Mouse (Mus musculus) heart, embryonic 10.5 days (tissue): ENCODE measurements around the gene Kcnh6. TPM values are rescaled to one million over a fixed set of nuclear protein-coding genes. Genes with fewer than 3 reads are reported as not detected.
A peak's percentile ranks its signal among the peaks of the same experiment; 100 is the strongest.
"Not testable (repeated sequence)": the region's sequence is repeated elsewhere in the genome, so short reads cannot be mapped to it uniquely, and the experiment has no call there.

Source experiments
- DNase-seq: peaks from one replicate; pipeline ENCODE4 v3.0.0-alpha.2; 2017; ENCODE audit warnings: low spot score
- H3K27ac ChIP-seq: fragments of 300-500 bp; sonication (generic); 2 replicates; pipeline ENCODE4 v1.5.1; 2016; ENCODE audit warnings: mild to moderate bottlenecking
- H3K27me3 ChIP-seq: fragments of 300-500 bp; sonication (generic); 2 replicates; pipeline ENCODE4 v1.6.1; 2016; ENCODE audit warnings: mild to moderate bottlenecking; ENCODE audit not compliant: poor library complexity, insufficient read depth, severe bottlenecking
- H3K36me3 ChIP-seq: fragments of 300-500 bp; sonication (generic); 2 replicates; pipeline ENCODE4 v1.6.1; 2016; ENCODE audit warnings: mild to moderate bottlenecking, moderate library complexity
- H3K4me1 ChIP-seq: fragments of 300-500 bp; sonication (generic); 2 replicates; pipeline ENCODE4 v1.6.1; 2016; ENCODE audit warnings: mild to moderate bottlenecking
- H3K4me3 ChIP-seq: fragments of 300-500 bp; sonication (generic); 2 replicates; pipeline ENCODE4 v1.5.1; 2016; ENCODE audit warnings: mild to moderate bottlenecking, moderate library complexity
- H3K9me3 ChIP-seq: fragments of 300-500 bp; sonication (generic); 2 replicates; pipeline ENCODE4 v1.6.1; 2016; ENCODE audit warnings: mild to moderate bottlenecking, moderate library complexity
- WGBS: fragments of 180-500 bp; shearing (Covaris S2); methylation state at CpG from one replicate; pipeline ENCODE4 v1.1.7; 2016; 5-methylcytosine and 5-hydroxymethylcytosine counted together
- polyA plus RNA-seq: library from polyadenylated mRNA; unstranded; fragments of >200 nt; fragmentation: Nextera tagmentation; extraction: Ambion mirVana; gene quantifications from 2 replicates; pipeline ENCODE4 v1.2.1, GENCODE M21; 2016

Gene Kcnh6
- polyA plus RNA-seq, 1 experiment from 2014 or later = 0.72 TPM

GRCm38 (mm10) chr11:106054600-106054999 is 46.7 kb downstream of the Kcnh6 start:
- Histone ChIP-seq H3K9me3 (no peaks in the 10 kb centered on the region), H3K4me1 (no peaks in the 10 kb centered on the region), H3K36me3 (peaks cover 95% of the 10 kb centered on the region), H3K27ac (no peak overlapping the region), H3K27me3 (no peaks in the 10 kb centered on the region), H3K4me3 (no peak overlapping the region)
- WGBS = 94% methylated on average over 8 of the region's 8 CpGs
- no peak for DNase-seq

- Histone ChIP-seq H3K36me3 (peaks cover 95% of the 10 kb centered on the region), H3K27me3 (no peaks in the 10 kb centered on the region), H3K4me3 (no peak overlapping the region), H3K4me1 (no peaks in the 10 kb centered on the region), H3K27ac (no peak overlapping the region), H3K9me3 (no peaks in the 10 kb centered on the region)
- WGBS = 90% methylated on average over 6 of the region's 6 CpGs
- DNase-seq = no peak
Measured at GRCm38 (mm10) chr11:106055341-106055740, 47.4 kb downstream of the Kcnh6 start.

- H3K27me3 ChIP-seq = no peaks in the 10 kb centered on the region
- no peak overlapping the region for H3K27ac ChIP-seq
- no peak overlapping the region for H3K4me3 ChIP-seq
- peaks cover 81% of the 10 kb centered on the region for H3K36me3 ChIP-seq
- DNase-seq = no peak
- no peaks in the 10 kb centered on the region for H3K9me3 ChIP-seq
- WGBS = 83% methylated on average over 8 of the region's 8 CpGs
- H3K4me1 ChIP-seq = no peaks in the 10 kb centered on the region
Measured at GRCm38 (mm10) chr11:106056819-106057491, 49.0 kb downstream of the Kcnh6 start.

- DNase-seq = no peak
- H3K9me3 ChIP-seq = no peaks in the 10 kb centered on the region
- no peaks in the 10 kb centered on the region for H3K4me1 ChIP-seq
- no peaks in the 10 kb centered on the region for H3K27me3 ChIP-seq
- no peak overlapping the region for H3K27ac ChIP-seq
- H3K36me3 ChIP-seq = peaks cover 72% of the 10 kb centered on the region
- 81% methylated on average over 8 of the region's 8 CpGs for WGBS
- no peak overlapping the region for H3K4me3 ChIP-seq
Measured at GRCm38 (mm10) chr11:106058020-106058419, 50.1 kb downstream of the Kcnh6 start.

GRCm38 (mm10) chr11:106060549-106060948 is 52.6 kb downstream of the Kcnh6 start:
- Histone ChIP-seq H3K4me3 (no peak overlapping the region), H3K27ac (no peak overlapping the region), H3K27me3 (no peaks in the 10 kb centered on the region), H3K4me1 (no peaks in the 10 kb centered on the region), H3K36me3 (peaks cover 46% of the 10 kb centered on the region), H3K9me3 (no peaks in the 10 kb centered on the region)
- WGBS = 82% methylated on average over 1 of the region's 1 CpGs
- DNase-seq = no peak

- no peak for DNase-seq
- Histone ChIP-seq H3K4me1 (no peaks in the 10 kb centered on the region), H3K27me3 (no peaks in the 10 kb centered on the region), H3K27ac (no peak overlapping the region), H3K4me3 (no peak overlapping the region), H3K36me3 (peaks cover 39% of the 10 kb centered on the region), H3K9me3 (no peaks in the 10 kb centered on the region)
- 73% methylated on average over 1 of the region's 1 CpGs for whole genome bisulfite sequencing
Measured at GRCm38 (mm10) chr11:106061311-106061710, 53.4 kb downstream of the Kcnh6 start.

- no peak overlapping the region for H3K4me3 ChIP-seq
- DNase-seq = no peak
- H3K36me3 ChIP-seq = peaks cover 15% of the 10 kb centered on the region
- WGBS = 76% methylated on average over 5 of the region's 5 CpGs
- H3K9me3 ChIP-seq = no peaks in the 10 kb centered on the region
- H3K27ac ChIP-seq = no peak overlapping the region
- no peaks in the 10 kb centered on the region for H3K27me3 ChIP-seq
- 0 out of 2 replicates have a peak, but pooled peaks cover 9% of the 10 kb centered on the region for H3K4me1 ChIP-seq
Measured at GRCm38 (mm10) chr11:106063756-106064155, 55.8 kb downstream of the Kcnh6 start.

GRCm38 (mm10) chr11:106065073-106065922 is 57.4 kb downstream of the Kcnh6 start:
- Histone ChIP-seq H3K27me3 (no peaks in the 10 kb centered on the region), H3K9me3 (no peaks in the 10 kb centered on the region), H3K36me3 (no peaks in the 10 kb centered on the region; the same call in 1 of the 2 replicates), H3K27ac (peak overlapping the region; percentile 93; the same call in 1 of the 2 replicates), H3K4me3 (peak overlapping the region; percentile 91), H3K4me1 (0 out of 2 replicates have a peak, but pooled peaks cover 9% of the 10 kb centered on the region)
- DNase-seq = no peak
- WGBS = 42% methylated on average over 18 of the region's 18 CpGs

- WGBS = under 1% methylated on average over 49 of the region's 49 CpGs
- H3K36me3 ChIP-seq = peaks cover 3% of the 10 kb centered on the region
- H3K9me3 ChIP-seq = no peaks in the 10 kb centered on the region
- no peaks in the 10 kb centered on the region for H3K27me3 ChIP-seq
- H3K4me3 ChIP-seq = peak within 1 kb of the TSS; percentile 91
- 0 out of 2 replicates have a peak, but pooled peaks cover 9% of the 10 kb centered on the region for H3K4me1 ChIP-seq
- peak; percentile 97 for DNase-seq
- peak within 1 kb of the TSS; percentile 93 for H3K27ac ChIP-seq
Measured at GRCm38 (mm10) chr11:106065923-106066571, 58.1 kb downstream of the Kcnh6 start, which contains the start of gene Taco1. Gene Taco1 (plus strand): TSS chr11:106066061.

- 13% methylated on average over 23 of the region's 23 CpGs for WGBS
- H3K4me3 ChIP-seq = peak overlapping the region; percentile 91
- H3K27me3 ChIP-seq, H3K4me1 ChIP-seq, H3K9me3 ChIP-seq, H3K36me3 ChIP-seq: not testable (repeated sequence)
- H3K27ac ChIP-seq = peak overlapping the region; percentile 93
- peak; percentile 91 for DNase-seq
Measured at GRCm38 (mm10) chr11:106066616-106067015, 58.7 kb downstream of the Kcnh6 start.

- no peaks in the 10 kb centered on the region for H3K4me1 ChIP-seq
- DNase-seq = no peak
- H3K27ac ChIP-seq = no peak overlapping the region
- peaks cover 25% of the 10 kb centered on the region for H3K36me3 ChIP-seq
- no peaks in the 10 kb centered on the region for H3K9me3 ChIP-seq
- 84% methylated on average over 3 of the region's 3 CpGs for WGBS
- no peak overlapping the region for H3K4me3 ChIP-seq
- no peaks in the 10 kb centered on the region for H3K27me3 ChIP-seq
Measured at GRCm38 (mm10) chr11:106073774-106074173, 65.8 kb downstream of the Kcnh6 start.

GRCm38 (mm10) chr11:106076321-106076720 is 68.4 kb downstream of the Kcnh6 start:
- no peaks in the 10 kb centered on the region for H3K9me3 ChIP-seq
- no peaks in the 10 kb centered on the region for H3K27me3 ChIP-seq
- H3K27ac ChIP-seq = no peak overlapping the region
- peaks cover 22% of the 10 kb centered on the region for H3K36me3 ChIP-seq
- H3K4me1 ChIP-seq = no peaks in the 10 kb centered on the region
- 5% methylated on average over 4 of the region's 4 CpGs for WGBS
- peak; percentile 88 for DNase-seq
- H3K4me3 ChIP-seq = no peak overlapping the region
